Comparison of ENCODE assay signal across 8 mouse cellular contexts in genomic region chr5:72817523-72818091, GRCm38 (mm10). TPM values are rescaled to one million over a fixed set of nuclear protein-coding genes. Genes with fewer than 3 reads are reported as not detected.
DNase-seq lines count a peak whose midpoint lies in the region; ATAC-seq and TF ChIP-seq lines count a peak whose summit lies in the region.

No protein-coding gene starts in this region.

- no peaks in the 10 kb centered on the region for H3K36me3 ChIP-seq in thymus, adult 2 months (ENCODE audit: control insufficient read depth, insufficient read depth, low read length)
- H3K36me3 ChIP-seq in liver, postnatal 0 days (replicated peaks; ENCODE audit: insufficient read depth, low read length) = no peaks in the 10 kb centered on the region; the same call in none of the 2 replicates
- peaks cover 3% of the 10 kb centered on the region; the same call in 1 of the 2 replicates for H3K36me3 ChIP-seq in splenic B cell, adult 2 months (ENCODE audit: control insufficient read depth, insufficient read depth, low read length, poor library complexity, severe bottlenecking)

- no peak for ATAC-seq in liver, postnatal 0 days

- H3K27me3 ChIP-seq in thymus, adult 2 months (ENCODE audit: control insufficient read depth, insufficient read depth, low read length) = no peaks in the 10 kb centered on the region
- no peaks in the 10 kb centered on the region for H3K27me3 ChIP-seq in liver, postnatal 0 days (ENCODE audit: insufficient read depth, low read length)
- H3K27me3 ChIP-seq in splenic B cell, adult 2 months (ENCODE audit: control insufficient read depth, insufficient read depth, low read length, poor library complexity, severe bottlenecking) = no peaks in the 10 kb centered on the region

- peak; percentile 44 for DNase-seq in embryo, embryonic 10 days (ENCODE audit: low spot score)
- no peak for DNase-seq in embryo, embryonic 9.5 days (ENCODE audit: extremely low spot score)
- peak; percentile 25 for DNase-seq in thymus, adult 2 months
- DNase-seq in thymus, postnatal 4 days = no peak
- no peak for DNase-seq in liver, postnatal 0 days
- DNase-seq in splenic B cell, adult 2 months (ENCODE audit: low read depth, low spot score) = peak; percentile 81
- DNase-seq in cerebellum, adult 8-10 months = no peak
- DNase-seq in urinary bladder, postnatal 36 days (ENCODE audit: low spot score in 2 of 2) = no peak

- peak overlapping the region; percentile 26; the same call in 1 of the 2 replicates for H3K9ac ChIP-seq in liver, postnatal 0 days (replicated peaks)

- H3K4me2 ChIP-seq in liver, postnatal 0 days (ENCODE audit: low read depth, low read length) = peak overlapping the region; percentile 58

- 9% methylated on average over 10 of the region's 10 CpGs for WGBS in thymus, adult 2 months
- 19% methylated on average over 10 of the region's 10 CpGs for WGBS in liver, postnatal 0 days (ENCODE audit: insufficient replicate concordance)

- TF ChIP-seq POLR2A in thymus, adult 2 months (IDR thresholded peaks at IDR 0.05; ENCODE audit: control insufficient read depth, extremely low read depth, insufficient read depth, low read length, poor library complexity) = no peak

- H3K9me3 ChIP-seq in liver, postnatal 0 days (ENCODE audit: low read length) = no peaks in the 10 kb centered on the region

- H3K27ac ChIP-seq in thymus, adult 2 months (ENCODE audit: control insufficient read depth, insufficient read depth, low read length) = peak overlapping the region; percentile 79
- H3K27ac ChIP-seq in liver, postnatal 0 days (ENCODE audit: low read depth) = peak overlapping the region; percentile 18

- peaks cover 27% of the 10 kb centered on the region for H3K4me1 ChIP-seq in thymus, adult 2 months (replicated peaks; ENCODE audit: control insufficient read depth, insufficient read depth, low read length)
- peaks cover 26% of the 10 kb centered on the region for H3K4me1 ChIP-seq in liver, postnatal 0 days (ENCODE audit: insufficient read depth)

- no peak for TF ChIP-seq EP300 in liver, postnatal 0 days (IDR thresholded peaks at IDR 0.05; ENCODE audit: low read depth)

- H3K4me3 ChIP-seq in thymus, adult 2 months (ENCODE audit: control insufficient read depth, insufficient read depth, low read length) = no peak overlapping the region
- H3K4me3 ChIP-seq in liver, postnatal 0 days (ENCODE audit: low read depth, low read length) = 0 out of 2 replicates have a peak overlapping the region, but pooled peaks have one; percentile 6

- TF ChIP-seq CTCF in thymus, adult 2 months (IDR thresholded peaks at IDR 0.05; ENCODE audit: borderline replicate concordance, control insufficient read depth, extremely low read depth, insufficient read depth, low read length, poor library complexity) = no peak
- no peak for TF ChIP-seq CTCF in liver, postnatal 0 days (IDR thresholded peaks at IDR 0.05; ENCODE audit: low read depth)

RNA-seq across cellular contexts. Expression of gene Tec, which starts 50.7 kb away (rescaled TPM):
- polyA plus RNA-seq in thymus, adult 2 months (2012; rRNA removed) = 12.4 and 18.3 TPM in 2 replicates
- 7.5 and 9.2 TPM in 2 replicates for polyA plus RNA-seq in liver, postnatal 0 days (2015; fragmentation: Nextera tagmentation; extraction: Ambion mirVana)

Comparison
In these comparisons a context has a peak if more than half of its experiments do, and no peak if none do; other contexts are left out.
1. DNase-seq: peak in embryo, embryonic 10 days (single experiment), thymus, adult 2 months (single experiment) and splenic B cell, adult 2 months (single experiment); none in embryo, embryonic 9.5 days (single experiment), thymus, postnatal 4 days (single experiment), liver, postnatal 0 days (single experiment), cerebellum, adult 8-10 months (single experiment) and urinary bladder, postnatal 36 days (0 of 2).